Mouse (Mus musculus): ENCODE results near the gene Rbms3.

The Rbms3 gene

DNA sequence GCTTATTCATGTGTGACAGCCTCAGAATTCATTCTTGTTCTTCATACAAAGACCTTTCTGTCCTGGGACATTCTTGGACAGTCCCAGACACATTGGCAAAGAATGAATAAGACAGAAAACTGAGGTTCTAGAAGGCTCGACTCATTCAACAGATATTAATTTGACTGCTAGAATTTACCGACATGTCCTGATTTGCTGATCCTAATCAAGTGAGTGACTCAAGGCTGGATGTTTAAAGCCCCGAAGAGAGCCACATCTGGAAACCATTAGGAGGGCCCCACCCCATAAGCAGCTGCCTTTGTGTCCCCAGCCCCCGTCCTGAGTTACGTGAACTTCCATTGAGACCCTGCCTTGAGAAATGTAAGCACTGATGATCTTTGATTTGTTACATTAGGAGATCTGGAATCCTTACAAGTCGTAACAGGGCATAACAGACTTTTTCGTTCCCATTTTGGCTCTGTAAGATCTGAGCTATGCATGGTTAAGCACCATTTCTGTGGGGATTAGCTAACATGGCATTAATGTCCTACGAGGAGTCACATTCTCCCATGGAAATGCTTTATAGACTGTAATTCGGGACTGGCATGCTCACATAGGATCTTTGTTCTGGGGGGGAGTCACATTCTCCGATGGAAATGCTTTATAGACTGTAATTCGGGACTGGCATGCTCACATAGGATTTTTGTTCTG lies 726.3 kb downstream of the Rbms3 start:
- DNase-seq (ENCODE audit: low read depth) = no peak

DNA sequence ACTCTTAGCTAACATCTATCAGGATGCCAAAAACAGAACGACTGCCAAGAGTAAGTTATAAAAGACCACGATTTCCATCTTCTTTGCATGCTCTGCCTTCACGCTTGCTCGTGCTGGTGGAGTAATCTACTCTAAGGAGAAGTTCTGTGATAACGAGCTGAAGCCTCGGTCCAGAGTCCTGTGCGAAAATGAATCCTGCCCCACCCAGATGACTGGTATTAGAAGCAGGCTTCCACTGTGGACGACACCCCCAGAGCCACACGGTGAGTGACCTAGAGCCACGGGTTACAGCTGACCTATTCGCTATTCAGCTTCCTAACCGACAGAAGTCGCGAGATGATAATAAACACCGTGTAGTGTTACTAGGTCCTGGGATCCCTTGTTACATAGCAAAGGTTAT lies 730.3 kb downstream of the Rbms3 start:
- DNase-seq (ENCODE audit: low read depth) = no peak

DNA sequence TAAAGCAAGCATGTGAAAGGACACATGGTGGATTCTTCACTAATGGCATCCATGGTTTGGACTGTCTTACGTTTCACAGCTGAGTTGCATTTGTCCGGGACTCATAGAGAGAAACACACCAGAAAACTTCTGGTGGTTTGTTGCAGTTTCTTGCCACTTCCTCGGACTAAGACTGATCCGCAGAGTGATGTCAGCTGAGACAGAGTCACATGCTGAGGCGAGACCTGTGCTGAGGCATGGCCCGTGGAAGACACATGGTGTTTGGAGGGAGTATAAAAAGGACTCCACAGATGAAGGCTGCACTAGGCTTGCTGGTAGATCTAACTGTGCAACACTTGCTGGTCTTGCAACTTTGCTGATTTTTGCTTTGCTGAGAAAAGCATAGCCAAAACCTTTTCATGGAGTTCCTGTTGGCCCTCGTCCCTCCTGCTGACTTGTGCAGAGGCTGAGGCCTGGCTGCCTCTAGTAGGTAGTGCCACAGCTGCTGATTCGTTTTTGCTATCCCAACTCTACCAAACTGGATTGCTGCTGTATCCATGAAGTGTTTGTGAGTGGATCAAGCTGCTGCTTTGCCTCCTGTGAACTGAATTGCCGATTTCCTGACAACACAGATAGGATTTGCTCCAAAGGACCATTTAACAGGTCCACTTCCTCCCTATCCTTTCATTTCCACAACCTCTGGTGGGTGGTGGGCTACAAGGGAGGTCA lies 742.6 kb downstream of the Rbms3 start:
- DNase-seq (ENCODE audit: low read depth) = no peak

DNA sequence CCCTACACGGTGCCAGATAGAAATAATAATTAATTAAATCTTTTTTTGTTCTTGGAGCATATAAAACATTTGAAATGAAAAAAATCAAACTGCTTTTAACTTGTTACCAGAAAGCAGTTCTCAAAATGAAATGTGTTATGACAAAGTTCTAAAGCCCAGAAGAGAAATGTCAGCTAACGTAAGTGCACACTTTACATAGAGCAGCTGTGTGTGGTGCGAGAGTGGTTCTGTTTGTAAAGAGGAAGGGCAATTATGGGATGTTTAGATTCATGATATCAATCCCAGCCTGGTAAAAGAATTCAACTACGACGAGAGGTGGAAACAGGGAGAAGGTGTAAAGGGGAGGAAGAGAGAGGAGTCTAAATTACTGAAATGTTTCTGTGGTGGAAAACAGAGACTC lies 744.1 kb downstream of the Rbms3 start:
- no peak for DNase-seq (ENCODE audit: low read depth)

DNA sequence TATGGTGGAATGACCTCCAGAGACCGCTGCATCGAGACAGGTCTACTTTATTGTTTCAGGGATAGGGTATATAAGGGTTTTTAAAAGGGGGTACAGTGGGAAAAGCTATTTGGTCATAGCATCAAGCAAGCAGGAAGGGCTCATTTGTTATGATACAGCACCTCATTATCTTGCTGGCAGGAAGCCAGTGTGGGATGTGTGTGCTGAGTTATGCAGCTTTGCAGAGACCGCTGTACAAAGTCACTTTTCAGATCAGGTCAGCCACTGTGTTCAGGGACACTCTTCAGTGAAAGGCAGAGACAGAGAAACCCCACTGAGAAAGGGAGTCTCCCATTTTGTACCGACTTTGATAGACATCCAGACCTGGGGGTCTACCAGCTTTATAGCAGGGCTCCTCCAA lies 749.2 kb downstream of the Rbms3 start:
- no peak for DNase-seq (ENCODE audit: low read depth)

DNA sequence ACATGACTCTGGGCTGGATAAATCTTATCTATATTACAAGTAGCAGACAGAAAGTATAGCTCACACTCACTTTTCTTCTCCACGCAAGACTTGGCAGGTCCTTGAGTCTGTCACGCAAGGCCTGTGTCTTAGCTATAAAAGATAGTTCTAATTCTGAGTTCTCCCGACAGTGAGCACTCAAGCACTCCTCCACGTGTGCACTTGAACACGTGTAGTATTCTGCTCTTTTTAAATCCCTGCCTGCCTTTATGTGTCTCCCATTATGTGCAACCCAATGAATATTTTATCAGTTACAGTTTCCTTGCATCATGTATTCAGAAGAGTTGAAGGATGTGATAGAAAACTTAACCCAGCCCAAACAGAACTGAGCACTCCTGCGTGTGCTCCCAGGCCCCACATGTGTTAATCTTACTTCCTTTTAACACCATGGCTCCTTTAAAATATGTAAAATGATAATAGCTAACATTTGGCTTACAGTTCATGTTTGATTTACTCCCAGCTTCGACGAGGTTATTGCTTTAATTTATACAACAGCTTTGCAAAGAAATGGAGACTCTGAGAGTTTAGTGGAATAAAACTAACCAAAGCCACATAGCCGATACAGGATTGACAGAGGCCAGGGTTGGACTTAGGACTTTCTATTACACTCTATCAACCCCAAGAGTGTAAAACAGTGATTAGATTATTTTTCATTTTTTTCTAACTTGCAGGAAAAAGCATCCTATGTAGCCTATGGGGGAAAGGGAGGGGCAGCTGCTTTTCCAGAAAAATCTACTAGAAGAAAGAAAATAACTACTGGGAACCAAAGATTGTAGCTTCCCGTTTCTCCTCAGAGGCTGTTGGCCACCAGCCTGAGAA lies 749.9 kb downstream of the Rbms3 start:
- DNase-seq (ENCODE audit: low read depth) = no peak

DNA sequence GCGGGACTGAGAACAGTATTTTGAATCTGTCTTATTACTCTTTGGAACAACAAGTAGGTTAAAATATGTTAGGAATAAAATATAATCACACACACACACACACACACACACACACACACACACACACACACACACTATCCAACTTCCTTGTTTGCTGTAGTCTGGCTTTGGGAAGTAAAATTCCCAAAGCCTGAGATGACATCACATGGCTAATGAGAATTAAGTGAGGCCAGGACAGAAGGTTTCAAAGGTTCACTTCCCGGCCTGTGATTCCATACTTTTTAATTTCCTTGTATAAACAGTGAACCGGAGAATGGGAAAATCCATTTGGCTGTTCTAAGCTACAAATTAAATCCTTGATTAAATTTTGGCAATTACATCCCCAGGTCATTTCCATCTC lies 752.9 kb downstream of the Rbms3 start:
- no peak for DNase-seq (ENCODE audit: low read depth)

DNA sequence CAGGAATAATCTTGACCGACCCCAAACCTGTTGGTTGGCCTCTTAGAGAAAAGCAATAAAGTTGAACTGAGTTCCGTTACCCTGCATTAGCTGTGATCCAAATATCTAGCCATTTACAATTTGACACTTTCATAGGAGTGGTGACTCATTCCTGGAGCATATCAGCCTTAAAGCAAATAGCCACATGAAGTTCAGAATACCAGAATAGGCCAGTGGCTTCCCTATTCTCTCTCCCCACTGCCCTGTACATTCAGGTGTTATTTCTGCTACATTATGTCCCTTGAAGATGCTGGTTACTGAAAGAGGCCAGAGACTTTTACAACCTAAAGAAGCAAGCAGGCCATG lies 755.8 kb downstream of the Rbms3 start:
- no peak for DNase-seq (ENCODE audit: low read depth)

DNA sequence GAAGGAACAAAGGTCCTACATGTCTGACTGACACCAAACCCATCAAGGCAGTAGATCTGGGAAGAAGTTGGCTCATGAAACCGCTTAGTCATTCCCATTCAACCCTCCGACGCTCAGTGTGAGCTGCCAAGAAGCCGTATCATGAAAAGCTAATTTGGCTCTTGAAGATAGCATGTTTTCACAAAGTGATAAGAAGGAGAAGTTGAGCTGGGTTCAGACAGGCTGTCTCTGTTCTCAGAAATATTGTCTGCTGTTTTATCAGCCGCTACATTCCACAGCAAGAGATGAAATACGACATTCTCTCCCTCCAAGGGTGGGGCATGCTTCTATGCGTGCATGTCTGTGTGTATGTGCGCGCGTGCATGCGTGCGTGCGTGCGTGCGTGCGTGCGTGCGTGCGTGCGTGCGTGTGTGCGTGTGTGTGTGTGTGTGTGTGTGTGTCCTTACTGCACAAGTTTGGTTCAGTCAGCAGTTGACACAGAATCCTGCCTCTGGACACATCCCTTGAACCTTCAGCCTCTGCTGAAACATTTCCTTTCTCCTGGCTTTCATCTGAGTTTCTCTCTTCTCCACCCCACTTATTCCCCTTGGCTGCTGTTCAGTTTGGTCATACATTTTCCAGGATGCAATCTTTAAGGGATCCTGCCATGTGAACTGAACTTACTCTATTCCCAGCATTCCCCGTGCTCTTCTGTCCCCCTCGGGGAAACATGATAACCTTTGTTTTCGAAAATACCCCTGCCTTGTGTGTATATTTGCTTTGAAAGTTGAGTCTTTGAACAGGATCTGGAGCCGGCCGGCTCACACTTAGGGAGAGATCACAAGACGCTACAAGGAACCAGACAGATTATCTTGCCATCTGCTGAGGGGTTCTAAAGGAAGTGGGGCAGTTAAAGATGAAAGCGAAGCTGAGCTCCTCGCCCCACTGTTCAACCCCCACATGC lies 756.4 kb downstream of the Rbms3 start:
- DNase-seq (ENCODE audit: low read depth) = no peak

DNA sequence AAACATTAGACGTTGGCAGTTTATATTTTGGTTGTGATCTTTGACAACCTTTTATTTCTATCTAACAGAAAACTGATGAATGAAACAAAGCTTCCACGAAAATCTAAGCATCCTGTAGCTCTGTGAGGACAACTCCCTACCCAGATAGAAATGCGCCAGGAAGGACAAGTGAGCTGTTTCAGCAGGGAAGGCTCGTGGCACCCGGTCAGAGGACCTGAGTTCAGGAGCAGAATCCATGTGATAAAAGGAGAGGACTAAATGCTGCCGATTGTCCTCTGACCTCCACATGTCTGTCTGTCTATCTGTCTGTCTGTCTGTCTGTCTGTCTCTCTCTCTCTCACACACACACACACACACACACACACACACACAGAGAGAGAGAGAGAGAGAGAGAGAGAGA lies 757.4 kb downstream of the Rbms3 start:
- DNase-seq (ENCODE audit: low read depth) = no peak

DNA sequence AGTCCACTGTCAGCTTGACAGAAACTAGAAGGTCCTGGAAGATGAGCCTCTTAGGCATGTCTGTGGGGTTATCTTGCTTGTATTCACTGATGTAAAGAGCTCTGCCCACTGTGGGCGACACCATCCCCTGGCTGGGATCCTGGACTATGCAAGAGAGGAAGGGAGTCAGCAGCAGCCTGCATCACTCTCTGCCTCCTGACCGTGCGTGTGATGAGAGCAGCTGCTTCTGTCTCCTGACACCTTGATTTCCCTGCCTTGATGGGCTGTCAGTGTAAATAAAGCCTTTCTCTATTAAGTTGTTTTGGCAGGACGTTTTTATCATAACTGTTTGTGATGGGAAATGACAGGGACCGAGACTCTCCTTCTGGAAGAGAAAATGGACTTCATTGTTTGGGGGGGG lies 758.1 kb downstream of the Rbms3 start:
- no peak for DNase-seq (ENCODE audit: low read depth)

DNA sequence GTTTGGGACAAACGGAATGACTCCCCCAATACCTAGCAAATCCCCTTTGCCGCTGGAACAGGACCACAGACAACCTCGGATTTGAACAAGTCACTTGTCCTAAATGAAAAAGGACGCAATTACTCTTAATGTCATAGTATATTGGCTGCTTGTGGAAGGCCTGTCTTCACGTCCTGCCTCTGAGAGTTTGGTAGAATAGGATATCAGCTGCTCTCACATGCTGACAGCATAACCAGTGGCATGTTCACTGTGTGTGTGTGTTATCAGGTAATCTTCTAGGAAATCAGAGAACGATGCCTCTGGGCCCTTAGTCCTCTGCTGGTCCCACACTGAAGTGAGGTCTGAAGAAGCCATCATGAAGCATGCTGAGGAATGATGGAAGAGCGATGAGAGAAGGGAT lies 763.7 kb downstream of the Rbms3 start:
- DNase-seq (ENCODE audit: low read depth) = no peak

DNA sequence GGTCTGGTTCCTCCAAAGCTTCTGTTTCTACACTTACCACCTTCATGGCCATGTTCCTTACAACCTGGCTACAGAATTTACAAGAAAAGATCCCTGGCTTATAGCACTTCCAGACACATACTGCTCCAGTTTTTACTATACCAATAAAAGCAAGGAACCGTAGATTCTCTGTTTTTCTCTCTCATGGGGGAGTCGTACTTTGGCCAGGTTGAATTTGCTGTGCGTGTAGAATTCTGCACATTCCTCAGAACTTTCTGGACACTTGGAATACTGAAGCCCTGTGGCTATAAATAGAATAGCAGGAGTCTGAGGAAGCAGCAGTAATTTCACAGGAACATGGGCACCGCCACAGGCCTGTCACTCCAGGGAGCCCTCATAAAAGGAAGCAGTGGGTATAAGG lies 766.1 kb downstream of the Rbms3 start:
- no peak for DNase-seq (ENCODE audit: low read depth)

DNA sequence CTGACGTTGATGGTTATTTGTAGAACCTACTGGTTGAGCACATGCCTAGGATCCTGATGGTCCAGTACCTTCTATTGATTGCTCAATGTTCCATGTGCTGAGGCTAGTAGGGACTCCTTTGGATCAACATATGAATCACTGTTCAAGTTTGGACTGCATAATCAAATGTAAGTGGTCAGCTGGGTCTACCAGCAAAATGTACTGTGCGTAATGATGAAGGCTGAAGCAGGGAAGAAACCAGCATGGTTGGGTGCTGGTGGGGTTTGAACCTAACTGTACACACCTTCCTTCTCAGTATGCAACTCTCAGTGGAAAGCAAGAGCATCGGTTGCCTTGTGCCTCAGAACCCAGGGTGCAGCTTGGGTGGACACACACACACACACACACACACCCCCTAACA lies 767.4 kb downstream of the Rbms3 start:
- DNase-seq (ENCODE audit: low read depth) = no peak

DNA sequence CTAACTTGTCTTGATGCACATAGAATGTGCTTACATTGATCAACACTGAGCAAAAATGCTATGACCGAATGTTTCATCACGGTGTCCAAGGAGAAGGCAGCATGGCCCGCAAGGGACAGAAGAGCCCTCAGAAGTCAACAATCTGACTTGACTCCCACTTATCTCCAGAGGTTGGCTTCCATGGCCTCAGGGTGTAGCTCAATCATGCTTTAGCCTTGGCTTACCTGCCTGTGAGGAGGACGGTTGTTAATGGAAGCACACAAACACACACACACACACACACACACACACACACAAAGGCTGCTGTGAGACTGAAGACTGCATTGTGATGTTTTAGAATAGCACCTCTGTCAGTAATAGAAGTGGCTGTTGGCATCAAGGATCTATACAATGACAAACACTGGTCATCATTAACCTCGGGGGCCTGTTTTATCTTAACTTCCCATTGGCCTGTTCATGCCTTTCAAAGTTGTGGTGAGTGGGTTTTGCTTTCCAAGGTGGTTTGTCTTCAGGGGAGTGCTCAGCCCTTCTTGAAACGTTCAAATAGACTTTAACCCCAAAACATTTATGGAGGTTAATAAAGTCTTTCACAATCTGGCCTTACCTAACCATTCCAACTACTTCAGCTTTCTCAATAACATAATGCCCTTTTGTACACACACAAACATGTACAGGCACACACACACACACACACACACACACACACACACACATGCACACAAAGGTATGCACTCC lies 771.7 kb downstream of the Rbms3 start:
- DNase-seq (ENCODE audit: low read depth) = no peak

DNA sequence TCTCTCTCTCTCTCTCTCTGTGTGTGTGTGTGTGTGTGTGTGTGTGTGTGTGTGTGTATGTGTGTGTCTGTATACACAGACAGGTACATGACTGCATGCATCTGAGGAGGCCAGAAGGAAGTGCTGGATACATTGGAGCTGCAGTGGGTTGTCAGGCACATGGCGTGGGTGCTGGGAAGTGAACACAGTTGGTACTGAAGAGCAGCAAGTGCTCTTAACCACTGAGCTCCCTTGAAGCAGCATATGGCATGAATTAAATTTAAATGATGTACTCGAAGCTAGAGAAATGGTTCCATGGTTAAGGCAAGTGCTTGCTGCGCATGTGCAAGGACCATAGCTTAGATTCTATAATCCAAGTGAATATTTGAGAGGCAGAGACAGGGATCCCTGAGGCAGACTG lies 772.6 kb downstream of the Rbms3 start:
- DNase-seq (ENCODE audit: low read depth) = no peak

DNA sequence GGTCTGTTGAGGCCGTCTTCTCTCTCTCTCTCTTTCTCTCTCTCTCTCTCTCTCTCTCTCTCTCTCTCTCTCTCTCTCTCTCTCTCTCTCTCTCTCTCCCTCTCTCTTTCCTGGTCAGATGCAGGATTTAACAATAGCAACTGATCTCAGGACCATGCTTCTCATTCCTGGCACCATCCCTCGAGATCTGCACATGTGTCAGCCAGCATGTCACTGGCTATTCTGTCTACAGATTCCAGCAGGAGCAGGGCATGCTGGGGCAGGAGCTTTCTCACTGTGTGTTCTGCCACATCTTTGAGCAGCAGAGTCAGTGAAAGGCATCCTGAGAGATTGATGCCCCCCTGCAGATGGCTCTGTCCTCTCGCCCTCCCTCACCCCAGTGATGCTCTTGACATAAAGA lies 774.0 kb downstream of the Rbms3 start:
- no peak for DNase-seq (ENCODE audit: low read depth)

DNA sequence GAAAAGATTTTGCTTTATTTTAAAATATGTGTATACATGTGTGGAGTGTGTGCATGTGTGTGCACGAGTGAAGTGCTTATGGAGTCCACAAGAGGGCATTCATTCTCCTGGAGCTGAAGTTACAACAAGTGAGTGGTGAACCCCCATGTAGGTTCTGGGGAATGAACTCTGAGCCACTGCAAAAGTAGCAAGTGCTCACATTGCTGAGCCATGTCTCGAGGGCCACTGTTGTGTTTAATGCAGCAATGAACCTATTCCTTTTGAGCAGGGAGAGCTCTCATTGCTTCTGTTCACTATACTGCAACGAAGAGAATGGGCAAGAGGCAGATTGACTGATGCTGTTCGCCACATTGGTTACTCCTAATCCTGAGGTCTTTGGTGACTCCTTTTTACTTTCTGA lies 780.8 kb downstream of the Rbms3 start:
- DNase-seq (ENCODE audit: low read depth) = no peak

DNA sequence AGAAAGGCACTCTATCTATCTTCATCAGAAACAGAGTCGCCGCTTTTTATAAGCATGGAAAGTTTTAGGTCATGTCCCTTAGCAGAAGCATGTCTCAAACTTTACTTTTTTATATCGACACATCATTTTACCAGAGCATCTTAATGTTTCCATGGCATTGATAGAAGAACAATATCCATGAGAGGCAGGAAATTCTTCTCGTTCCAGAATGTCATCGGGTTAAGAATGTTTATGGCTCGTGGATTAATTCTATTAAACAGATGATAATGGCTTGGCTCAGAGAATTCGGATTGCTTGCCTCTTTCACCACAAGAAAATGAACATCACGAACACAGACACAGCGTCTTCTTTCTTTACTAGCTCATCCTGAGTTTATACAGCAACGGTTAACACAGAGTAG lies 781.5 kb downstream of the Rbms3 start:
- DNase-seq (ENCODE audit: low read depth) = no peak

DNA sequence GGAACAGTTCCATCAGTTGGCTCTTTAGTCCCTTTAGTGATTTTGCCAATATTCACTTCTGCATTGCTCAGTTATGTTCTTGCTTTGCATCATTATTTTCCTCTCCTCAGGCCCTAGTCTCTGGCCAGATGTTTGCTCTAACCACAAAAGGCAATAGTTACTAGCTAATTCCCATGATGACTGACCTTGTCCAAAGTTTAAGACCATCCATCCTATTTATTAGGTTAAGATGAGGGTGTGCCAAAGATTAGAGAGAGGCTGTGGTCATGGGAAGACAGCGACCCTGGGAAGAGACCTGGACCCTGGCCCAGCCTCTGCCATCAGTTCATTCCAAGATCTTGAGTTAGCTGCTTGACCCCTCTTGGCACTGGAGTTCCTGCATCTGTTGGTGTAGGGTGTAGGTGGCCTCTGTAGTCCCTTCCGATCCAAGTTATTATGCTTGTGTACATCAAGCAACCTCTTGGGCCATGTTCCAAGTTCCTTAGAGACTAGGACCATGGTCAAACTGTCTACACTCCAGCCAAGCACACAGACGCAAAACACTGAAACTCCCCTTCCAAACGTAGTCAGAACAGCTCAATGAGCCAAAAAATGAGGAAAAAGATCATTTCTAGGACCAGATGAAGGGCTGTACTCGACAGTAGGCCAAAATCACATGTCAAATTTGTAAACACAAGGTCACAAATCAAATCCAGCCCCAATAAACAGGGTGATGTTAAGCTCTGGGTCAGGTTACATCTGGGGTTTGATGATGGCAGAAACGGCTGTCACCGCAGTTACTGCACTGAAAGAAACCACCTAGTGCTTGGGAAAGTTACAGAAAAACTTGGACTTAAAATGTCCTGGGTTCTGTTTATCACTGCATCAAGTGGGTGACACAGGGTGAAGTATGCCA lies 782.2 kb downstream of the Rbms3 start:
- no peak for DNase-seq (ENCODE audit: low read depth)
